Mouse (Mus musculus) 3134 (cell line): ENCODE data around the gene Gm13279.
A peak's percentile ranks its signal among the peaks of the same experiment; 100 is the strongest.
"Not testable (repeated sequence)": the region's sequence is repeated elsewhere in the genome, so short reads cannot be mapped to it uniquely, and the experiment has no call there.

Experiments used
- DNase-seq: peaks from one replicate; pipeline ENCODE4 v3.0.0-alpha.2; 2011; ENCODE audit warnings: low spot score; ENCODE audit not compliant: insufficient read length; ENCODE audit errors: extremely low read depth

The Gm13279 gene

DNA sequence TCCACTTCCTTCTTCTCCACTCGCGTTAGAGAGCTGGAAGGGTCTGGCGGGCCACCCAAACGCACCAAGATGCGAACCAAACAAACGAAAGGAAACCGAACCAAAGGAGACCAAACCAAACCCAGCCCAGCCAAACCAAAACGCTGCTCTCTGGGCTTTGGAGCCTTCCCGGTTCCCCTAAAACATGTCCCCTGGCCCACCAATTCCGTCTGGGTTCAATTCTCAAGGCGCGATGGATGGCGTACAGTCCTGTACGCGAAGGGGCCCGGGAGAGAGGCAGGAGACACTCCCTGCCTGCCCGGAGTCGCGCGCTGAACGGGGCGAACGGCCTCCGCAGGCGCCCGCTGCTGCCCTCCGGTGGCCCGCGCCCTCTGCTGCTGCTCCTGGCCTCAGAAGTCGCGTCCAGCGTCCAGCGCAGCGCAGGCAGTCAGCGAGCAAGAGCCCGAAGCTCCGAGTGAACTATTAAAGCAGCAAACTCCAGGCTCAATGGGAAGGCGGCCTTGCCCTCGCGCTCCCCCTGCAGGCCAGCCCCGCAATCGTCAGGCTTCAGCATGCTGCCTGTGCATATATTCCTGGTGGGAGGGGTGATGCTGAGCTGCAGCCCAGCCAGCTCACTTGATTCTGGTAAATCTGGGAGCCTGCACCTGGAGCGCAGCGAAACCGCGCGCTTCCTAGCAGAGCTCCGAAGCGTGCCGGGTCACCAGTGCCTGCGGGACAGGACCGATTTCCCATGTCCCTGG is 3.1 kb upstream of the Gm13279 start, which contains the start of gene Gm13275:
TSS of gene Gm13275 (plus strand) at position 552 of the 740 bp plus-strand sequence.
- DNase-seq, result not testable (repeated sequence)

DNA sequence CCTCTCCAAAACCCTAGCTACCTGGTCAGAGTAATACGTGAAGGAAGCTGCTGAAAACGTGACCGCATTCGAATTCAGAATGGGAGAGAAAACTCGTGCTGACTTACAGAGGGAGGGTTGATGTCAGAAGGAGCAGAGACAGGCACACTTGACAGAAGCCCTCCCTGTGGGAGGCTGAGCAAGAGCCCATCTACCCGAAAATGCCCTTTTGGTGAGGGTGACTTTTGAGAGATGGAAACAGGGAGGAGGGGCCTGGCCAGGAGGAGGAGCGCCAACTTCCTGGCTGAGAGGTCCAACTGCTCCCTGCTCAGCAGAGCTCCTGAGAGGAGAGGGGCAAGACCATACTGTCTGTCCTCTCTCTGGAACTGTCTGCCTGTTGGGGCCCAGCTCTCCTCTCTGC is 2.2 kb downstream of the Gm13279 start, which contains the start of gene Gm13285:
TSS of gene Gm13285 (plus strand) at position 301 of the 400 bp plus-strand sequence.
- not testable (repeated sequence) for DNase-seq

GRCm38 (mm10) chr4:88802954-88803353 is 5.8 kb downstream of the Gm13279 start, which contains the start of gene Gm13287:
Gene Gm13287 (plus strand): TSS chr4:88803254.
- not testable (repeated sequence) for DNase-seq

GRCm38 (mm10) chr4:88805231-88805630 is 8.0 kb downstream of the Gm13279 start, which contains the start of gene Gm13288:
Gene Gm13288 (plus strand): TSS chr4:88805531.
- not testable (repeated sequence) for DNase-seq

GRCm38 (mm10) chr4:88805761-88806160 is 8.6 kb downstream of the Gm13279 start:
- not testable (repeated sequence) for DNase-seq

DNA sequence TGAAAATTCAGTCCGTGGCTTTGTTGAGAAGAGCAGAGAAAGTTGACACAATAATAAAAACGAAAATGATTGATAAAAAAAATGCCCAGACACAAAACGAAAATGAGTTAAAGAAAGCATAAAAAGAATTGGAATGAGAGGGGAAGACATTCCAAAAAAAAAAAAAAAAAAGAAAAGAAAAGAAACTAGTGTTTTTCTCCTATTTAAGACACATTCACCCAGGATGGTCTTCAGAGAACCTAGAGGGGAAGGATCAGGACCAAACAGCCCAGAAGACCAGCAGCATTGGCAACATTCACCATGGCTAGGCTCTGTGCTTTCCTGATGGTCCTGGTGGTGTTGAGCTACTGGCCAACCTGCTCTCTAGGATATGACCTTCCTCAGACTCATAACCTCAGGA is 18.7 kb downstream of the Gm13279 start, which contains the start of gene Ifna7:
TSS of gene Ifna7 (plus strand) at position 301 of the 400 bp plus-strand sequence.
- DNase-seq, result no peak

DNA sequence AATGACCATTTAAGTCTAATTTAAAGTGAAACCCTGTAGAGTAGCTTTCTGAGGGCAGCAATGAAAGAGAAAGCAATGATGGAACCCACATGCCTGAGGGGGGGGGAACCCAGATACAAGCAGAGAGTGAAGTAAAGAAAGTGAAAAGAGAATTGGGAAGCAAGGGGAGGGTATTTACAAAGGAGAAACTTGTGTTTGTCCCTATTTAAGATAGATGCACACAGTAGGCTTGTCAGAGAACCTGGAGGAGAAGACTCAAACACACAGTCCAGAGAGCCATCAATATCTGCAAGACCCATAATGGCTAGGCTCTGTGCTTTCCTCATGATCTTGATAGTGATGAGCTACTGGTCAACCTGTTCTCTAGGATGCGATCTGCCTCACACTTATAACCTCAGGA is 22.5 kb downstream of the Gm13279 start, which contains the start of gene Ifna11:
TSS of gene Ifna11 (plus strand) at position 301 of the 400 bp plus-strand sequence.
- DNase-seq, result no peak

GRCm38 (mm10) chr4:88822995-88823394 is 25.8 kb downstream of the Gm13279 start:
- DNase-seq, result no peak

DNA sequence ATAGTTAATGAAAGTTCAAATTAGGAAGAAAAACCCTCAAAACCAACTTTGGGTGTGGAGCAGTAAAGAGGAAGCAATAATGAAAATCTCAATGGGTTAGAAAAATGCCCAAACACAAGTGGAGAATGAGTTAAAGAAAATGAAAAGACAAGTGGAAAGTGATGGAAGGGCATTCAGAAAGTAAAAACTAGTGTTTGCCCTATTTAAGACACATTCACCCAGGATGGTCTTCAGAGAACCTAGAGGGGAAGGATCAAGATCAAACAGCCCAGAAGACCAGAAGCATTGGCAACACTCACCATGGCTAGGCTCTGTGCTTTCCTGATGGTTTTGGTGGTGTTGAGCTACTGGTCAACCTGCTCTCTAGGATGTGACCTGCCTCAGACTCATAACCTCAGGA is 29.9 kb downstream of the Gm13279 start, which contains the start of gene Ifna6:
TSS of gene Ifna6 (plus strand) at position 301 of the 400 bp plus-strand sequence.
- DNase-seq, result not testable (repeated sequence)

DNA sequence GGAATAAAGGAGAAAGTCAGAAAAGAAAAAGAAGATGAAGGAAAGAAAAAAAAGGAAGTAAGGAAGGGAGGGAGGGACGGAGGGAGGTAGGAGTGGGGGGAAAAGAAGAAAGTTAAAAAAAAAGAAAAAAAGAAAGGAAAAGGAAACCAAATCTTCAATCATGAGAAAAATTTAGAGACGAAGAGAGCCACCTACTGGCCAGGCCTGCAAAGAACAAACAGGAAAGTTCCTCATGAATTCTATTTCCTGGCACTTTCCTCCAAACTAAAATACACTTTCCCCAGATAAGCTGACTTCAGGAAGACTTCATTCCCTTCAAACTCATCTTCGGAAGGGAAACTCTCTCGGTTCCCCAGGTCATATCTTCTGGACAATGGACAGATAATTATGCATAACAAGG is 33.3 kb downstream of the Gm13279 start:
- DNase-seq, result no peak

DNA sequence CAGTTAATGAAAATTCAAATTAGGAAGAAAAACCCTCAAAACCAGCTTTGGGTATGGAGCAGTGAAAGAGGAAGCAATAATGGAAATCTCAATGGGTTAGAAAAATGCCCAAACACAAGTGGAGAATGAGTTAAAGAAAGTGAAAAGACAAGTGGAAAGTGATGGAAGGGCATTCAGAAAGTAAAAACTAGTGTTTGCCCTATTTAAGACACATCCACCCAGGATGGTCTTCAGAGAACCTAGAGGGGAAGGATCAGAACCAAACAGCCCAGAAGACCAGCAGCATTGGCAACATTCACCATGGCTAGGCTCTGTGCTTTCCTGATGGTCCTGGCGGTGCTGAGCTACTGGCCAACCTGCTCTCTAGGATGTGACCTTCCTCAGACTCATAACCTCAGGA is 38.0 kb downstream of the Gm13279 start, which contains the start of gene Ifna5:
TSS of gene Ifna5 (plus strand) at position 301 of the 400 bp plus-strand sequence.
- not testable (repeated sequence) for DNase-seq

- no peak for DNase-seq
Observed at GRCm38 (mm10) chr4:88838828-88839227, 41.6 kb downstream of the Gm13279 start.

- no peak for DNase-seq
Observed at GRCm38 (mm10) chr4:88840058-88840457, 42.9 kb downstream of the Gm13279 start.

GRCm38 (mm10) chr4:88841438-88841911 is 44.3 kb downstream of the Gm13279 start, which contains the start of gene Ifna4:
Gene Ifna4 (plus strand): TSS chr4:88841861.
- DNase-seq, result no peak

DNA sequence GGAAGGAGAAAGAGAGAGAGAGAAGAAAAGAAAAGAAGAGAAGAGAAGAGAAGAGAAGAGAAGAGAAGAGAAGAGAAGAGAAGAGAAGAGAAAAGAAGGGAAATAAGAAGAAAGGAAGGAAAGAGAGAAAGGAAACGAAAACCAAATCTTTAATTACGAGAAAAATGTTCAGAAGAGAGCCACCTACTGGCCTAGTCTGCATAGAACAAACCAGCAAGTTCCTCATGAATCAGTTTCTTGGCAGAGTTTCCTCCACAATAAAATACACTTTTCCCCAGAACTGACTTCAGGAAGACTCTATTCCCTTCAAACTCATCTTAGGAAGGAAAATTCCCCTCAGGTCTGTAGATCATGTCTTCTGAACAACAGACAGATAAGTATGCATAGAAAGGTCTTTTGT is 48.1 kb downstream of the Gm13279 start:
- peak; percentile 9 for DNase-seq
